Mouse (Mus musculus): ENCODE results near the gene Atf3. TPM values are rescaled to one million over a fixed set of nuclear protein-coding genes. Genes with fewer than 3 reads are reported as not detected.
A peak's percentile ranks its signal among the peaks of the same experiment; 100 is the strongest.

Atf3 gene
- polyA plus RNA-seq, 1 experiment, result 8.4 TPM

- no peak overlapping the region for H3K27ac ChIP-seq (ENCODE audit: control insufficient read depth, insufficient read depth, low read depth, low read length, poor library complexity)
- TF ChIP-seq CTCF (IDR thresholded peaks at IDR 0.05; ENCODE audit: control insufficient read depth, insufficient read depth, low read length), result no peak
- TF ChIP-seq POLR2A (IDR thresholded peaks at IDR 0.05; ENCODE audit: borderline replicate concordance, control insufficient read depth, low read depth, low read length), result no peak
- H3K4me1 ChIP-seq (ENCODE audit: control insufficient read depth, insufficient read depth, low read length), result no peaks in the 10 kb centered on the region
- 47% methylated on average over 8 of the region's 8 CpGs for WGBS
- no peak overlapping the region for H3K4me3 ChIP-seq (replicated peaks; ENCODE audit: control insufficient read depth, low read depth, low read length)
Measured at GRCm38 (mm10) chr1:191140983-191141382, 76.9 kb downstream of the Atf3 start.

- TF ChIP-seq POLR2A (IDR thresholded peaks at IDR 0.05; ENCODE audit: borderline replicate concordance, control insufficient read depth, low read depth, low read length) (no peak), CTCF (IDR thresholded peaks at IDR 0.05; ENCODE audit: control insufficient read depth, insufficient read depth, low read length) (no peak)
- no peaks in the 10 kb centered on the region for H3K4me1 ChIP-seq (ENCODE audit: control insufficient read depth, insufficient read depth, low read length)
- 35% methylated on average over 7 of the region's 7 CpGs for WGBS
- no peak overlapping the region for H3K27ac ChIP-seq (ENCODE audit: control insufficient read depth, insufficient read depth, low read depth, low read length, poor library complexity)
- no peak overlapping the region for H3K4me3 ChIP-seq (replicated peaks; ENCODE audit: control insufficient read depth, low read depth, low read length)
Measured at GRCm38 (mm10) chr1:191138874-191139495, 78.9 kb downstream of the Atf3 start.

GRCm38 (mm10) chr1:191138436-191138835, 79.4 kb downstream of the Atf3 start:
- Histone ChIP-seq H3K4me3 (replicated peaks; ENCODE audit: control insufficient read depth, low read depth, low read length) (no peak overlapping the region), H3K27ac (ENCODE audit: control insufficient read depth, insufficient read depth, low read depth, low read length, poor library complexity) (no peak overlapping the region), H3K4me1 (ENCODE audit: control insufficient read depth, insufficient read depth, low read length) (no peaks in the 10 kb centered on the region)
- TF ChIP-seq POLR2A (IDR thresholded peaks at IDR 0.05; ENCODE audit: borderline replicate concordance, control insufficient read depth, low read depth, low read length) (no peak), CTCF (IDR thresholded peaks at IDR 0.05; ENCODE audit: control insufficient read depth, insufficient read depth, low read length) (no peak)
- WGBS, result 58% methylated on average over 4 of the region's 4 CpGs

- TF ChIP-seq CTCF (IDR thresholded peaks at IDR 0.05; ENCODE audit: control insufficient read depth, insufficient read depth, low read length) (no peak), POLR2A (IDR thresholded peaks at IDR 0.05; ENCODE audit: borderline replicate concordance, control insufficient read depth, low read depth, low read length) (no peak)
- Histone ChIP-seq H3K4me3 (replicated peaks; ENCODE audit: control insufficient read depth, low read depth, low read length) (no peak overlapping the region), H3K27ac (ENCODE audit: control insufficient read depth, insufficient read depth, low read depth, low read length, poor library complexity) (no peak overlapping the region), H3K4me1 (ENCODE audit: control insufficient read depth, insufficient read depth, low read length) (peaks cover 6% of the 10 kb centered on the region; the same call in 1 of the 2 replicates)
- WGBS, result 76% methylated on average over 4 of the region's 4 CpGs
Measured at GRCm38 (mm10) chr1:191135406-191135805, 82.4 kb downstream of the Atf3 start.

DNA sequence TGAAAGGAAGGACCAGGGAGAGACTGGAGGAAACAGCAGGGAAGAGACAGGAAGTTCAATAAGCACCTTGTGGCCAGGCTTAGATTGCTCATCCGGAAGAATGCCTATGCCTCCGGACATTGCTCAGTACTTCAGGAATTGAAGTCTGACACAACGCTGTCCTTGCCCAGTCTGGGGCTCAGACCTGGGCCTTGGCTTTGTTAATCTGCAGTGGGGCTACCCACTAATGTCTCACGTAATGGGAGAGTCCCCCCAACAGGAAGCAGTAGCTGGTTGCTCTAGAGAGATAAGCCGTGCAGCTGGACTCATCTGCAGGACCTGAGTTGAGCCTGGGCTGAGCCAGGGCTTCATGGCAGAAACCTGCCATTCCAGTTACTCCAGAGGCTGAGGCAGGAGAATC, 84.9 kb downstream of the Atf3 start:
- H3K4me1 ChIP-seq (ENCODE audit: control insufficient read depth, insufficient read depth, low read length), result peaks cover 6% of the 10 kb centered on the region; the same call in 1 of the 2 replicates
- WGBS, result 1% methylated on average over 5 of the region's 5 CpGs

DNA sequence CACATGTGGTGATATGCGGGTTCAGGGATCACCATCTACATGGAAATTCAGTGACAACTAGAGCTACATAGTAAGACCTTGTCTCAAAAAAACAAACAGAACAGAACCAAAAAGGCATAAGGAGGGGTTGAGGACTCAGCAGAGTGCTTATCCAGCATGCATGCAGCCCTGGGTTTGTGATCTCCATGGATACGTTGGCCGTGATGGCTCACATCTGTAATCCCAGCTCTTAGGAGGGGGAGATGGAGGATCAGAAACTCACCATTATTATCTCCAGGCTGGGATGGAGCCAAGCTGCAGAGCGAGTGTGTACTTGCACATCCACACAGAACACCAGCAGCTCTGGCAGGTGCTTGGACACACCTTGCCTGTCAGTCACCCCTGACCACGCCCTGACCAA, 85.6 kb downstream of the Atf3 start:
- TF ChIP-seq CTCF (IDR thresholded peaks at IDR 0.05; ENCODE audit: control insufficient read depth, insufficient read depth, low read length), result no peak
- peaks cover 6% of the 10 kb centered on the region; the same call in 1 of the 2 replicates for H3K4me1 ChIP-seq (ENCODE audit: control insufficient read depth, insufficient read depth, low read length)
- H3K27ac ChIP-seq (ENCODE audit: control insufficient read depth, insufficient read depth, low read depth, low read length, poor library complexity), result no peak overlapping the region
- 70% methylated on average over 5 of the region's 5 CpGs for WGBS
- no peak overlapping the region for H3K4me3 ChIP-seq (replicated peaks; ENCODE audit: control insufficient read depth, low read depth, low read length)

More for the DNA sequence above, 84.9 kb downstream of the Atf3 start:
- no peak overlapping the region for H3K4me3 ChIP-seq (replicated peaks; ENCODE audit: control insufficient read depth, low read depth, low read length)
- H3K27ac ChIP-seq (ENCODE audit: control insufficient read depth, insufficient read depth, low read depth, low read length, poor library complexity), result peak overlapping the region; percentile 8; the same call in 1 of the 2 replicates
- TF ChIP-seq CTCF (IDR thresholded peaks at IDR 0.05; ENCODE audit: control insufficient read depth, insufficient read depth, low read length) (no peak), POLR2A (IDR thresholded peaks at IDR 0.05; ENCODE audit: borderline replicate concordance, control insufficient read depth, low read depth, low read length) (no peak)

DNA sequence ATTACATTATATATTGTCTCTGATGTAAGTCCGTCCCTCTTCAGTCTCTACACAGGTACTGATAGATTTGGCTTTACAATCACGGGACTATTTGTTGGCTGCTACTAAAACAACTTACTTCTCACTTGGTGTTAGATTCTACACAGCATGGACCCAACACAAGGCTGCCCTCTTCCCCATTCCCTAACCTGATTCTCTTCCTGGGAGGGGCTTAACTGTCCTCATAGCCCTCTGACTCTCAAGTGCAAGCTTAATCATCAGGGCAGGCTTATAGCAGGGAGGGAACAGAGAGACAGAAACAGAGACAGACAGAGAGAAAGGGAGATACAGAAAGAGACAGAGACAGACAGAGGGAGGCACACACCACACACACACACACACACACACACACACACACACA, 86.1 kb downstream of the Atf3 start:
- TF ChIP-seq POLR2A (IDR thresholded peaks at IDR 0.05; ENCODE audit: borderline replicate concordance, control insufficient read depth, low read depth, low read length) (no peak), CTCF (IDR thresholded peaks at IDR 0.05; ENCODE audit: control insufficient read depth, insufficient read depth, low read length) (no peak)
- WGBS, result 67% methylated on average over 2 of the region's 2 CpGs
- no peak overlapping the region for H3K4me3 ChIP-seq (replicated peaks; ENCODE audit: control insufficient read depth, low read depth, low read length)

GRCm38 (mm10) chr1:191125811-191126638, 91.8 kb downstream of the Atf3 start:
- 7% methylated on average over 38 of the region's 38 CpGs for WGBS
- H3K4me1 ChIP-seq (ENCODE audit: control insufficient read depth, insufficient read depth, low read length), result peaks cover 7% of the 10 kb centered on the region
- TF ChIP-seq CTCF (IDR thresholded peaks at IDR 0.05; ENCODE audit: control insufficient read depth, insufficient read depth, low read length) (peak; percentile 85), POLR2A (IDR thresholded peaks at IDR 0.05; ENCODE audit: borderline replicate concordance, control insufficient read depth, low read depth, low read length) (peak; percentile 32; the same call in 1 of the 2 replicates)
- H3K4me3 ChIP-seq (replicated peaks; ENCODE audit: control insufficient read depth, low read depth, low read length), result peak overlapping the region; percentile 63
- H3K27ac ChIP-seq (ENCODE audit: control insufficient read depth, insufficient read depth, low read depth, low read length, poor library complexity), result peak overlapping the region; percentile 90

More for the DNA sequence above, 86.1 kb downstream of the Atf3 start:
- peaks cover 6% of the 10 kb centered on the region; the same call in 1 of the 2 replicates for H3K4me1 ChIP-seq (ENCODE audit: control insufficient read depth, insufficient read depth, low read length)
- no peak overlapping the region for H3K27ac ChIP-seq (ENCODE audit: control insufficient read depth, insufficient read depth, low read depth, low read length, poor library complexity)
